Mouse (Mus musculus) ZHBTc4 (cell line): ENCODE measurements around the gene Egfr.

ENCODE experiments used
- DNase-seq: peaks from one replicate; pipeline ENCODE4 v3.0.0-alpha.2; 2011; ENCODE audit warnings: low read depth, low spot score

Egfr gene

DNA sequence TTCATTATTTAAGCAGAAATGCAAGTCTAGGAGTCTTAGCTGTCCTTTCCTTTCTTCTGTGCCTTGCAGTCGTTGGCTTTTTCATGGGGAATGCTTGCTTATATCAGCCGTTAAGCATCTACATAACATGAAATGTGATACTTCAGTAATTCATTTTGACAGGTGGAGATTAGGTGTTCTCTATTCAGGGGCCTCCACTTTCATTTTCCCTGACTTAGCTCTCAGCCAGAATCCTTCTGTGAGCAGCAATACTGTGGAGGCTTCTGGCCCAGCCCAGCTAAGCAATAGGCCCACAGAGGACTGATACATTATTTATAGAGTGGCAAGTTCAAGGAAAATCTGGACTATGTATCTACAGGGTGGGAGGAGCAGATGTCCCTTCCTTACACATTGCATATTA lies 25.0 kb downstream of the Egfr start:
- no peak for DNase-seq

DNA sequence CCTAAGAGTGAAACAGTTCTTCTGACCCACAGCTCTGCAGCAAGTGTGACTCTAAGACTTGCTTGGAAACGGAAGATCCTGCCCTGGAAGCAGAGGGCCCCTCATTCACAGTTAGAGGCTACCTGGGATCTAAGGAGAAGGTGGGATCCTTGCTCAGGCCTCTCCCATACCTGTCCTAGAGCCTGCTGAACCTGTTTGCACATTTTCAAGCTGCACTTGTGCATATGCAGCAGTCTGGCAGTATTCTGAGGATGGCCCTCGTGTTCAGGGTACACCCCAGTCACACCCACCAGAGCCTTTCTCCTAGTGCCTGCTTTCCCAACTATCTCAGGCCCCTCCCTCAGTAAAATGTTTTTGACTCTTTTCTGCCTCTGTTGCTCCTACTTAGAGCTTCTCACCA lies 29.6 kb downstream of the Egfr start:
- DNase-seq: no peak

DNA sequence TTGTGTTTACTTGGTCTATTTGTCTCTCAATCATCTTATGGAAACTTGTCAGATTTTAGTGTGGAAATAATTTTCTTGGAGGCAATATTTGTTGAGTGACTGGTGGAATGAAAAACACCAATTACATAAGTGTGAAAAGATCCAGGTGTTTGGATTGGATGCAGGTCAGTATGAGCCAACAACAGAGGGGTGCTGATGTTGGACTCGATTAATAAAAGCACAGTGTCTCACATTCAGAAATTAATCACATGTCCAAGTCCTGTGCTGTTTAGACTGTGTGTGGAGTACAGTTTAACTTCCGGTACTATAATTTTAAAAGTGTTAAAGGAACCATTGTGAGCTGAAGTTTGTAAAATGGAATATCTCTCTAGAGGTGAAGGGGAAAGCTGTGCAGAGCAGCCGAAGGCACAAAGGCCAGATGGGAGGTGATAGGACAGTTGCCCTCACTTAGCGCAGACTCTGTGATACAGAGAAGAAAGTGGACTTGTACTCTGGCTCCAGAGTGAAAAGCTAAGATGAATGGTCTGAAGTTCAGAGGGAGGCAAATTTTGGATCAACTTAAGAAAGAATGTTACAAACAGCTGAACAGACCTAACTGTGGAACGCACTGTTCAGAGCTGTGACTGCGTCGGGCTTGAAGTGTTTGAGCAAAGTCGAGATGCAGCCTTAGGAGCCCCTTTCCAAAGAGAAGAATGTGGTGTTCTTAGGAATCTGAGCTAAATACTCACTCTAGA lies 32.1 kb downstream of the Egfr start:
- DNase-seq: no peak

DNA sequence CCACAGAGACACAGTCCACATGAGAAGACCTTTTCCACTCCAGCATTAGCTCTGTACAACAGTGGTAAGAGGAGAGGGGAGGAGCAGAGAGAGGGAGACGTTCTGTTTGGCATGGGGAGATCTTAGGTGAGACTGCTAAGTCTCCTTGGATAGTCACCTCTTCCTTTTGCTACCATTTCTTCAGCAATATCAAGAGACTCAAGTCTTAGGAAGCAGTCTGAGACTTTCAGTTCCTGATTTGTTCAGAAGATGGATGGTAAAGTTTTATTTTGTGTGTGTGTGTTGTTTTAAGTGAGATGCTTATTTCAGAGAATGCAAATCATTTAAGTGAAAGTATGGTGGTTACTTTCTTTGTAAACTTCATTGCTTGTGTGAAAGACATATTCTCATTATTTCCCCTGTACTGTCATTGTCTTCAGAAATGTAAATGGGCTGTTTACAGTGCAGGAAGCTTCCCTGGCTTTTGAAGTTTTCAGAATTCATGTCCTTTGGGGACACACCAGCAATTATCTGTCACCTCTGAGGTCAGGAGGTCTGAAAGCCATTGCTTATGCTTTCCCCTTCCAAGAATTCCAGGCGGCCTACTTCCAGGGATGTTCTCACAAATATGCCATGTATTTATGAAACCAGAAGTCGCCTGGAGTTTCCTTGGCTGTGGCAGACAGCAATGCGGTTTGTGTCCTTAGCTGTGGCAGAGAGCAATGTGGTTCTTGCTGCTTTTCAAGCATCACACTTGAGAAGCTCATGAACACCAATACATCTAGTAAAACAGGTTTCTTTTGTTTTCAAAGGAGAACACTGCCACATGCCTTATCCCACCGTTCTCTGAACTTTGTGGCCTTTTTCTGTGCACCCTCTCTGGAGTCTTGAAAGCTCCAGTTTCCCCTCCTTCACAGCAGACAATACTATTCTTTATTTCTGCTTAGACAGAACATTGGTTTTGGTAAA lies 40.9 kb downstream of the Egfr start:
- no peak for DNase-seq

DNA sequence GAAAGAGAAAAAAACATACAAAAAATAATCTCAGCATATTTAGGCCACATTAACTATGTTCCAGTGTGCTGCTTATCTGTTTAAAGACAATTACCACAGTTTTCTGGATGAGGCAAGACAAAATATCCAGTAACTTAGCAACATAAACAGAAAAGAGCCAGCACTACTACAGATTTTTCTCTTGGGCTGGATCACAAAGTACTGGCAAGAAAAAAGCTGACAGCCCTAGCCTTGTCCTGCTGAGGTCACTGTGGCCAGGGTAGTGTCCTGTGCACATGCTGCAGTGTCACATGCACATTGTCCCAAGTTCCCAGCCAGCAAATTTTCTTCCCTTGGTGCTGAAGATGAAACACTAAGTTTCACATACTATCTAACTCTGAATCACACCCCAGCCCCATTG lies 43.0 kb downstream of the Egfr start:
- DNase-seq: no peak

DNA sequence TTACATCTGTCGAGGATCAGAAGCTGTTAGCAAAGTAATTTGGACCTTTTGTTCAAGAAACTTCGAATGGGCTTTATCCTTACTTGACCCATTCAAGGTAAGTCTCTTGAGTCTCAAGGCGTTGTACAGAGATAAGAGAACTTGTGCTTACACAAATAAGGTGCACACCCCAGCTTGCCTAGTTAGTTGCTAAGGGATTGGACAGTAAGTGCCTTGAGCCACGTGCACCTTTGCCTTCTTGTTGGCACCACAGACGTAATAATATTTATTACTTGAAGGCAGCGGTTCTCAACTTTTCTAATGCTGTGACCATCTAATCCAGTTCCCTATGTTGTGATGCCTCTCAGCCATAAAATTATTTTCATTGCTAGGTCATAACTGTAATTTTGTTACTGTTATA lies 43.5 kb downstream of the Egfr start:
- DNase-seq: no peak

DNA sequence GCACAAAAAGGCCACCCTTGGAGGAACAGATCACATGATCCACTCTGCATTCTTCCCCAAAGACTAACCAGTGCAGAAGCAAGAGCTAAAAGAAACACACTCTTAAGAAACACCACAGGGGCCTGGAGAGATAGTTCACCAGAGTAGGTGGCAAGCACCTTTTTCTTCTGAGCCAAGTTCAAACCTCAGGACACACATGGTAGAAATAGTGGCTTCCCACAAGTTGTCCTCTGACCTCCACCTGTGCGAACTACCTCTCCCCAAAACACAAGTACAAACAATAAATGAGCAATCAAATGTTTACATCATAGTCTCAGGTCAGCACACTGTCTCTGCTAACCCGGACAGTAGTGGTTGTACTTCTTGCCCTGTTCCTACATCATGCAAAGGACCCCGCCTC lies 45.5 kb downstream of the Egfr start:
- DNase-seq: no peak

DNA sequence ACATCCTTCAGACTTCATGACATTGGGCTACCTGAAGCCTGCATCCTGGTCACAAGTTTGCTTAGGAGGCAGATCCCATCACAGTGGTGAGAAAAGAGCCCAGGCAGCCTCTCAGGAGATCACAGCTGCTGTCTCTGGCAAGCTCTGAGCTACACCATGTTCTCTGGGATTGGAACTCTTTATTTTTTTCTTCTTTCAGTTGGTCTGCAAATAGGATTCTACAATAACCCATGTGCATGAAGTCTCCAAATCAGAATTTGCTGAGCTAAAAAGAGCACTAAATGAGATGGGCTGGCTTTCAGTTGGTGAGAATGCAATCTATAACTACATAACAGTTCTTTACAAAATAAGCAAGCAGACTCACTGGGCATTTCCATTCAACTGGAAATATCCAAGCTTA lies 46.1 kb downstream of the Egfr start:
- DNase-seq: no peak

DNA sequence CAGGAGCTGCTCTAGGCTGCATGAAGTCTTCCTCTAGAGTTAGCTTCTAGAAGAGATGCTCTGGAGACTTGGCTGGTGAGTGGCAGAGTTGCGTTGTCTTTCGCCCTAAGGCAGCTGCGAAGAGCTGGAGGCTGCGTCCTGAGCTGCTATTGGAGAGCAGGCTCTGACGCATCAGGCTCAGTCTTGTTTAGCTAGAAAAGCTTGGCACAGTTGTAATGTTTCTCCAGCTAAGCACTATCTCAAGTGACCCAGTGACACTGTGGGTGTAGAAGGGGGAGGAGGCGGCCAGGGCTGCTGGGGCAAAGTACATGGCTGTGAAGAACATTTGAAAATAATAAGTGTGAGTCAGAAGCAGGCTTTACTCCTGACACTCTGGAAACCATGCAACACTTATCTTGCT lies 48.5 kb downstream of the Egfr start:
- no peak for DNase-seq

DNA sequence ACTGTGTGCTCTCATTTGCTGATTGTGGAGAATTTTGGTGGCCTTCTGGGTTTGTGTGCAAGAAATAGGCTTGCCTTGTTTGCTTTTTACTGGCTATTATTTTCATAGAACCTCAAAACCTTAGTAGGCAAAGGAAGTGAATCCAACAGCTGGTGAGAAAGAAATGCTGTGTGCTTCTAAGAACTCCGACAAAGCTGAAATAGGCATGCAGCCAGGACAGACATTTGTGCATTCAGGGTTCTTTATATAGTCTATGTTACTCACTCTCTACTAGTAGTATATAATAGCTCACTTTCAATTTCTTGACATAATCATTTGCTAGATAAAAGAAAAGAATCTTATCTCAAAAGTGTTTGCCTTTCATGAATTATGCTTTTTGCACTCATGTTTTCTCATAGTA lies 50.7 kb downstream of the Egfr start:
- DNase-seq: no peak

DNA sequence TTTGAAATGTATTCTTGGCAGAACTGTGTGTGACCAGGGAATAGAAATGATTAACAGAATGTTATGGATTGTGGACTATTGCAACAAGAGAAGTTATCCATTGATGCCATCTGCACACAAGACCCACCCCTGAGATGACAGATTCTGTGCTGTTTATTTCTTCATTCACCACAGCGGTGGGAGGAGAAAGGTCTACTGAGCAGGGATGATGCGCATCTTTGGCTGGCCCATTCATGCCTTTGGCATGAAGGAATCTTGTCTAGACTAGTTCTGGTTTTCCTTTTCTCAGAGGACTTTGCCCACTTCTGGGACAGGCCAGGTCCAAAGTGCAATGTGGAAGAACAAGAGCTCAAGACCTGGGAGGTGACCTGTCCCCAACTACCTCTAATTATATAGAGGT lies 52.0 kb downstream of the Egfr start:
- no peak for DNase-seq

DNA sequence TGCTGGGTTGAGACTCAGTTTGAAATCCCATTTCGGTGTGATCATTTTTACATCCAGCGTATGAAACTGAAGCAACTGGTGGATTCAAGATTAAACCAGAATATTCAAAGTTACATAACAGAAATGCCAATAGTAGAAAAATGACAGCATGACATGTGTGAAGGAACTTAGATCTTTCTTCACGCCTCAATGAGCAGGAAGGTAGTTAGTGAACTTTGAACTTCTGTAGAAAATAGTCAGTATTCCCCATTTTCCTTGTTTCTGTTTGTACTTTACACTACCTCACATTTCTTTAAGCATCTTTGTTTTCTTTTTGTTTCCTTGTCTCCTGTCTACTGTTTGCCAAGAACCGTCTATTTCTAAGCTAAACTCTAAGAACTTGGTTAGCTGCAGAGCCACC lies 53.9 kb downstream of the Egfr start:
- no peak for DNase-seq

DNA sequence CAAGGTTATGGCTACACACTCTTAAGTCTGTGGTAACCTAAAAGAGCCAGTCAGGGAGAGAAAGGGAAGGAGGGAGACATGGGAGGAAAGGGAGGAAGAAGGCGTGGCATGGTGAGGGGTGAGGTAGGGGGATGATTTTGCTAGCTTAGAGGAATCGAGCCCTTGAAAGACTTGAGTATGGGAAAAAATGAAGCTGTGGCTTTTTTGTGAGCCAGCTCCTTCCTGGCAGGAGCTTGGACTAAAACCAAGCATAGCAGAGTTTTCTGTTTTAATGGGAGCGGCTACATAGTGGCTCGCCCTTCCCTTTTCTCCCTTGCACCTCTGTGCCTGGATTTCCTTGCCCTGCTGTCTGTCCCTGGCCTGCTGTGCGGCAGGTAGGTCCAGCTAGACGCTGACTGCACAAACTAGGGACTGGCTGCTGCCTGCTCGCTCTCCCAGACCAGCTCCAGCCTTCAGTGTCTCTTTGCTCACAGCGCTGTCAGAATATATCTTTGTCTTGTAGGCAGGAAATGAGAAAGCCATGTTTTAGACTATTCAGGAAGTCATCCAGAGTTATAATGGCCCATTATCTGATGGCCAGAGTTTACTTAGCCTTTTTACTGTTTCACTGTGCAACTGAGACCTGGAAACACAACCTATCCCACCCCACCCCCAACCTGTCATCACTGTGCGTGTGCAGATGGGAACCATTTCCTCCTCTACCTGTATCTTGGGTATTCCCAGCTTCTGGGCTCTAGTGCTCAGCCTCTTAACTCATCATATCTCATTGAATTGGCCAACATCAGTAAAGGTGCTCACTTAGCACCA lies 57.4 kb downstream of the Egfr start:
- DNase-seq: no peak

DNA sequence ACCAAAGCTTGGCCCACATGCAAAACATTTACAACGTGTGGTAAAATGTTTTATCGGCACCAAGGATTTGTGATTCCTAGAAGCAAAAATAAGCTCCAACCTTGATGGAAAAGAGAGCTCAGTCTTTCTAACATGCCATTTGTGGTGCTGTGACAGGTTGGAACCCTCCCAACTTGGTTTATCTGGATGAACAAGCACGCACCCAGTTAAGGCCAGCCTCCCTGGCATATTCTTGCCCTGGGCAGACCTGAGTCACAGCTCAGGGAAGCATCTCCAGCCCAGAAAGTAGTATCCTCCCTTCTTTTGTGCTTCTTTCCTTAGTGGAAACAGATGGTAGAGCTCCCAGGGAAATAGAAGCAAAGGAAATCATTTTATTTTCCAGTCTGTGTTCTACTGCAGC lies 58.1 kb downstream of the Egfr start:
- no peak for DNase-seq

DNA sequence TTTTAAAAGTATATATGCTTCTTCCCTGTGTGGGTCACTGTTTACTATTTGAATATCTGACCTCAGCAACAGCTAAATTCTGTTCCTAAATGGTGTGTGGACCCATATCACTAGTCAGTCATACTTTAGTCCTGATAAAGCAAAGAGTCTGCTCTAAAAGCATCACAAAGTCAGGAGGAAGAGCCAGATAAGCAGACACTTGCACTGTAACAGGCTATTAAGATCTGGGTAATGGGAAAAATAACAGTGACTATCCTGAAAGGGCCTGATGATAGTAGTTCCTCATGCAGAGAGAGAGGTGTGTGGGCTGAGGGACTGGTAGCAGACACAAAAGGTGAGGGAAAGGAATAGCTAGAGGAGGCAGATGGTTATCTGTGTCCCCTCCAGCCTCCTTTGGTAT lies 61.3 kb downstream of the Egfr start:
- DNase-seq: no peak

DNA sequence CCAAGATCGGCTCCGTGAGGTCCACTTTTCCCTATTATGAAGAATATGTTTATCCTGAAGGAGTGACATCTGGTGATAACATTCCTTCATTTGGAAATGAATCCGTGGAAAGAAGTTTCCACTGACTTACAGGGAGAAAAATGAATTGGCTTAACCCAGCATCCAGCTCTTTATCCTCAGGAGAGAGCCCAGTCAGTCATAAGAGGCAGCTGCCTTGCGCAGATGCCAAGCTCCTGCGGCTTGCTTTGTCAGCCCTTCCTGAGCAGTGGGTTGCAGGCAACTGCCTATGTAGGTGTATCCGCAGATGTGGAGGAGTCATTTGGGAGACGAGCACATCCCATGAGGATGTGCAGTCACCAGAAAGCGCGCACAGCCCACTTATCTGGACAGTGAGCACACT lies 64.4 kb downstream of the Egfr start:
- DNase-seq: no peak

DNA sequence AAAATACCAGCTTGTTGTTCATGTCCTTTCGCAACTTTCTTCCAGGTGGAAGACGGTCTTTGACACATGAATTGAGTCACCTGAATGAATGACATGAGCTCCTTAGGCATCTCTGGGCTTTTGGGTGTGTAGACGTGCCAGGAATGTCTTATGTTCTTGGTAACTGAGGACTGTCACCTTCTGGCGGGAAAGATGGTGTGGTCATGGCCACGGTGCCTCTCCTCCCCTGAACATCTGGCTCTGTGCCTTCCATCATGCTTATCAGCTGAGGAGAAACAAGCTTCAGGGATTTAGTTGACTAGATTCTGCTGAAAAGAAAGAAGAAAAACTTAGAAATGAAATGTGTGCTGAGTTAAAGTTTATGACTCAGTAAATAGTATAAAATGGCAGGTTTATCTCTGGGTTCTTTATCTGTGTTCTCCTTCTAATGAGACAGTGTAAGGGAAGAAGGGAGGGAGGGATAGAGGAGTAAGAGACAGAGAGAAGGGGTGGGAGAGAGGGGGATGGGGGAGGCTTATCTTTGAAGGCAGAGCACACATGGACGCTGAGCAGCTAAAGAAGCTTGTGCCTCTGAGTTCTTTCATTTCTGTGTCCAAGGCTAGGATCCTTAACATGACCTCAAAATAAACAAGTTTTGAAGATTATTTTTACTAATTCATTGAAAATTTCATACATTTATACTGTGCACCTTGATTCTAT lies 65.5 kb downstream of the Egfr start:
- no peak for DNase-seq

DNA sequence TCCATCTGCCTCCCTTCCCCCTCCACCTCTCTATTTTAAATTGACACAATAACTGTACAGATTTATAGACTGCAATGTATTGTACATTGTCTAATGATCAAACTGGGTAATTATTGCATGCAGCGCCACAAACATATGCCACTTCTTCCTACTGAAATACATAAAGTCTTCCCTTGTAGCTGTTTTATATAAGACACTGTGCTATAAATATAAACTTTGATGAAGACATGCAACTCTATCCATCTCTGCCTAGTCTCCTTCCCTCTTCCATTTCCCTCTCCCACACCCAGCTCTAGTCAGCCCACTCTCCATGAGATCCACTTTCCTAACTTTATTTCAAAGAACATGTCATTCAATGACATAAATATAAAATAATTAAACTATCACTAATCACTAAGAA lies 67.4 kb downstream of the Egfr start:
- no peak for DNase-seq

DNA sequence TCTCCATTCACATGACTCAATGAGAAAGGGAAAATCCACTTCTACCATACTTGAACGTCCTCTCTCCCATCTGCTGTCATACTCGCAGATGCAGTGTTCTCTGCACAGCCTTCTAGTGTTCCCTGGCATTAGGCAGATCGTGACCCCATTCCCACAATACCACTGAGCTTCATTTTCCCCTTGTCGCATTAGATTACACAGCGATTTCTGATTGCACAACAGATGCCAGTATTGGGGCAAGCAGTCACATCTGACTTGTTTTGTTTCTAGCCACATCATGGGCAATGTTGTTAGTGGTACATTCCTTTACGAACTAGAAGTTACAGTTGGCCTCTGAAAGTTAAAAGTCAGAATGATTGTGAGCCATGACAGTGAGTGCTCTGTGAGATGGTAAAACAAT lies 68.1 kb downstream of the Egfr start:
- DNase-seq: no peak

DNA sequence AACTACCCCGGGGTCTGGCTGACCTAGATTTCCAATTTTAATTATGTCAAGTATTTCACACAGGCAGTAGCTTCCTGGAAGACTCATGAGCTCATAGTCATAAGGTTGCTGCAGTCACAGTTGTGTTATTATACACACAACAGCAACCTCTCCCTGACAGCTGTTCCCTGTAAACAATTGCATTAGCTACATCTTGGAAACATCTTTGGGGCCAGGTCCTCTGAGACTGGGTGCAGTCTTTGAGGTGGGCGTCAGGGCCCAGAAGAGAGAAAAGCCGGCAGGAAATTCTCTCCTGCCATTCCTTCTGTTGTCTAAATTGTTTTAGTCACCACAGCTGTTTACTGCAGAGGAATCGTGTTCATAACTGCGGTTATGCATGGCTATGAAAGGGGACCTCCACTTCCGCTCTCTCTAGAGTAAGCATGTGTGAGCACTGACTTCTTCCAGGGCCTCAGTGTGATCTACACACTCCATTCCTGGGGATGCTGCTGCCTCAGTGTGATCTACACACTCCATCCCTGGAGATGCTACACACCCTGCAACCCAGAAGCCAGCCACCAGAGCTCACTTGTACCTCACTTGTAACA lies 69.8 kb downstream of the Egfr start:
- no peak for DNase-seq

DNA sequence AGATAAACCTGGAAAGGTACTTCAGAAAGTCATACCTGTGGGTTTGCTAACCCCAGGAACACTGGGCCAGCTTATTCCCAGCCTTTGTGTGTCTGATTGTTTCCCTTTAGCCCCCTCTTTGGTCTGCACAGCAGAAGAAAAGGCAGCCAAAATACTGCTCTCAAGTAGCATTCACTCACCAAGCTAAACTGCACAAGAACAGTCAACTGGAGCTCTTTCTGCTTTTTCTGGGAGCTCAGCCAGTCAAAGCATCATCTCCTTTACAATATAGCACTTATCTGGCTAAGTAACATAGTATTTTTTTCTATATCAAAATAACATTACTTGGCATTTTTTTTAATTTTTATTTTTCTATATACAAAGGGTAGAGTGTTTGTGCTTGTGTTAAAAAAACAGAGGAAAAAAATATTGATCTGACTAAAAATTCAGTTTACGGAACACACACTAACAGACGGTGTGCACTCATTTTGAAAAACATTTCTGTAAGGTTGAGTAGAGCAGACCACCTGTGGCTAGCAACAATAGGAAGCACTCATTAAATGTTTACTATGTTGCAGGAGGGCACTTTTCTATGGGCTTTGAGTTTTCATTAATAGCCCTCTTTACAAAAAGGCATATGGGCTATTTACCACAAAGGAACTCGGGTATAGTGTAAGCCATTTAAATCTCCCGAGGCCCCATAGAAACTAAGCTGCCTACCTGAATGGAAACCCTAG lies 72.0 kb downstream of the Egfr start:
- DNase-seq: peak; percentile 16
